Mouse (Mus musculus) forebrain, embryonic 14.5 days (tissue): ENCODE measurements around the gene Pou2f3. TPM values are rescaled to one million over a fixed set of nuclear protein-coding genes. Genes with fewer than 3 reads are reported as not detected.

ENCODE experiments used
- ATAC-seq: fragments of 200-750 bp; cut with Nextera tagmentation; 2 replicates; pipeline ENCODE4 v1.8.0; 2017; ENCODE audit warnings: mild to moderate bottlenecking, moderate library complexity
- DNase-seq: peaks from one replicate; pipeline ENCODE4 v3.0.0-alpha.2; 2015; ENCODE audit warnings: low spot score
- H3K27ac ChIP-seq: fragments of 300-500 bp; sonication (generic); 2 replicates; pipeline ENCODE4 v1.5.1; 2014; ENCODE audit warnings: low read depth, mild to moderate bottlenecking, control low read depth, low read length, moderate library complexity
- H3K27me3 ChIP-seq: fragments of 300-500 bp; sonication (generic); replicated peaks from 2 replicates; pipeline ENCODE4 v1.6.1; 2014; ENCODE audit warnings: low read length, control low read depth, mixed read lengths; ENCODE audit not compliant: control insufficient read depth, insufficient read depth
- H3K36me3 ChIP-seq: fragments of 300-500 bp; sonication (generic); 2 replicates; pipeline ENCODE4 v1.6.1; 2014; ENCODE audit warnings: low read length, control low read depth; ENCODE audit not compliant: control insufficient read depth, insufficient read depth
- H3K4me1 ChIP-seq: fragments of 300-500 bp; sonication (generic); 2 replicates; pipeline ENCODE4 v1.6.1; 2014; ENCODE audit warnings: antibody characterized with exemption, low read length, control low read depth; ENCODE audit not compliant: control insufficient read depth, insufficient read depth
- H3K4me2 ChIP-seq: fragments of 300-500 bp; sonication (generic); 2 replicates; pipeline ENCODE4 v1.6.1; 2014; ENCODE audit warnings: mild to moderate bottlenecking, control low read depth, low read length
- H3K4me3 ChIP-seq: fragments of 300-500 bp; sonication (generic); 2 replicates; pipeline ENCODE4 v1.5.1; 2014; ENCODE audit warnings: low read depth, low read length, control low read depth
- H3K9ac ChIP-seq: fragments of 300-500 bp; sonication (generic); 2 replicates; pipeline ENCODE4 v1.6.1; 2014; ENCODE audit warnings: mild to moderate bottlenecking, low read length, control low read depth, moderate library complexity
- H3K9me3 ChIP-seq: fragments of 300-500 bp; sonication (generic); replicated peaks from 2 replicates; pipeline ENCODE4 v1.6.1; 2016; ENCODE audit warnings: low read length, control low read depth, mixed read lengths; ENCODE audit not compliant: control insufficient read depth
- WGBS: fragments of 180-500 bp; shearing (Covaris S2); extraction: QIAGEN DNeasy Blood & Tissue Kit; methylation state at CpG from one replicate; pipeline ENCODE4 v1.1.7; 2014; 5-methylcytosine and 5-hydroxymethylcytosine counted together
- polyA plus RNA-seq: library from polyadenylated mRNA; unstranded; fragments of >200 nt; fragmentation: Nextera tagmentation; extraction: Ambion mirVana; gene quantifications from 2 replicates; pipeline ENCODE4 v1.2.1, GENCODE M21; 2014

The Pou2f3 gene
- polyA plus RNA-seq, 1 experiment from 2014 or later, result not detected

DNA sequence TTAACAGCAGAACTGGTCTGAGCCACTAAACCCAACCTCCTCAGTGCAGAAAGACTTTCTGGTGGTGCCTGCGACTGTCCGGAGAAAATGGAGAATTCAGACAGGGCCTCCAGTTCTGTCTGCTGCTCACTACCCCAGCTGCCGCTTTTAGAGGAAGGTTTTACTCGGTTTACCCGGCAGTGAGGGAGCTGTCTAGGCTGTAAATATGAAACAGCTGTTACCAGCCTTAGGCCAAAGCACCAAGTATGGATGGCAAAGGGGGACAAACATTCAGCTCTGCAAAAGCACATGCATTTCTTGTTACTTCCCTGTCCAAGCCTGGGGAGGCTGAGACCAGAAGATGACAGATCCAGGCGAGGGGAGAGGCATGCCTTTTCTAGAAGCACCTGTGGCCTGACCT, 43.8 kb downstream of the Pou2f3 start:
- no peaks in the 10 kb centered on the region for H3K4me1 ChIP-seq
- no peaks in the 10 kb centered on the region for H3K27me3 ChIP-seq
- DNase-seq, result no peak
- 80% methylated on average over 6 of the region's 6 CpGs for WGBS
- H3K4me3 ChIP-seq, result no peak overlapping the region
- no peak overlapping the region for H3K27ac ChIP-seq
- H3K36me3 ChIP-seq, result no peaks in the 10 kb centered on the region
- ATAC-seq, result no peak
- no peak overlapping the region for H3K9ac ChIP-seq
- no peak overlapping the region for H3K4me2 ChIP-seq
- H3K9me3 ChIP-seq, result no peaks in the 10 kb centered on the region

- DNase-seq (no peak), ATAC-seq (no peak)
- Histone ChIP-seq H3K9me3 (no peaks in the 10 kb centered on the region), H3K4me2 (no peak overlapping the region), H3K36me3 (no peaks in the 10 kb centered on the region), H3K27ac (no peak overlapping the region), H3K4me1 (no peaks in the 10 kb centered on the region; the same call in 1 of the 2 replicates), H3K4me3 (no peak overlapping the region), H3K9ac (no peak overlapping the region), H3K27me3 (no peaks in the 10 kb centered on the region)
- 82% methylated on average over 6 of the region's 6 CpGs for WGBS
These were observed 54.2 kb downstream of the Pou2f3 start for GRCm38 (mm10) chr9:43155960-43156359.

DNA sequence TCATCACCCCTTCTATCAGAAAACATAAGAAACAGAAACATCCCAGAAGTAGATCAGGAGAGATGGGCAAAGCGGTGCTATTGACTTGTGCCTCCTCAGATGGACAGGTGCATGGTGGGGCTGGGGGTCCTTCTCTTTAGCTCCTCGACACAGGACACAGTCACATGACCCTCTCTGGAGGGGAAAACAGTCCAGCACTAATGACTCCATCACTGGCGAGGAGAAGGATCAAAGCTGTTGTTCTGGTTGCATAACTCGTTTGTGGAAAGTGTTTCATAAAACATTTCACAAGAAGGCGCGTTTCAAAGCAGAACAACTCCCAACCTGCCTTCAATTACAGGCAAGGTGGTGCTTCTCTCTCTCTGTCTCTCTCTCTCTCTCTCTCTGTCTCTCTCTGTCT, 58.4 kb downstream of the Pou2f3 start:
- Histone ChIP-seq H3K4me3 (no peak overlapping the region), H3K27me3 (no peaks in the 10 kb centered on the region), H3K27ac (no peak overlapping the region), H3K4me2 (no peak overlapping the region), H3K9ac (no peak overlapping the region), H3K4me1 (peaks cover 3% of the 10 kb centered on the region; the same call in 1 of the 2 replicates), H3K36me3 (no peaks in the 10 kb centered on the region), H3K9me3 (no peaks in the 10 kb centered on the region)
- 71% methylated on average over 6 of the region's 6 CpGs for WGBS
- ATAC-seq (no peak), DNase-seq (no peak)

- Histone ChIP-seq H3K9ac (no peak overlapping the region), H3K4me2 (no peak overlapping the region), H3K36me3 (no peaks in the 10 kb centered on the region), H3K27ac (no peak overlapping the region), H3K4me1 (peaks cover 3% of the 10 kb centered on the region; the same call in 1 of the 2 replicates), H3K9me3 (no peaks in the 10 kb centered on the region), H3K4me3 (no peak overlapping the region), H3K27me3 (no peaks in the 10 kb centered on the region)
- DNase-seq, result peak; percentile 14
- 76% methylated on average over 9 of the region's 9 CpGs for WGBS
- no peak for ATAC-seq
These were observed 59.2 kb downstream of the Pou2f3 start for GRCm38 (mm10) chr9:43150957-43151356.

DNA sequence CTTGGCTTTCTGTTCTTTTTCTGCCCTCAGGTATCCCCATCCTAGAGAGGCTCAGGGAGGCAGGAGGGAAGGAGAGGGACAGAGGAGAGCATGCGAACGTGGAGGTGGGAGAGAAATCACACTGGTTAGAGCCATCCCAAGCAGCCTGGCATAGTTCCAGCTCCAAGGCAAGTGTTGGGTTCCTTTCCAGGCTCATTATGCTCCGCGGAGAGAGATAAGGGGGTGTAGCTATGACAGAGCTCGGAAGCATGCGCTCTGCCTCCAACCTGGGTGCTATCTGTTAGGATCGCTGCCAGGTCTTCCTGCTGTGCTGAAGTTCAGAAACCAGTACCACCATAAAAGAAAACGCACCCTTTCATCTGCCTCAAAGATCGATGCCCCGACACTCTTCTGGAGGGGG, 60.1 kb downstream of the Pou2f3 start:
- Histone ChIP-seq H3K9ac (no peak overlapping the region), H3K4me2 (no peak overlapping the region), H3K27me3 (no peaks in the 10 kb centered on the region), H3K27ac (no peak overlapping the region), H3K4me1 (peaks cover 3% of the 10 kb centered on the region; the same call in 1 of the 2 replicates), H3K9me3 (no peaks in the 10 kb centered on the region), H3K4me3 (no peak overlapping the region), H3K36me3 (no peaks in the 10 kb centered on the region)
- peak; percentile 69 for DNase-seq
- ATAC-seq, result no peak
- WGBS, result 54% methylated on average over 10 of the region's 10 CpGs

DNA sequence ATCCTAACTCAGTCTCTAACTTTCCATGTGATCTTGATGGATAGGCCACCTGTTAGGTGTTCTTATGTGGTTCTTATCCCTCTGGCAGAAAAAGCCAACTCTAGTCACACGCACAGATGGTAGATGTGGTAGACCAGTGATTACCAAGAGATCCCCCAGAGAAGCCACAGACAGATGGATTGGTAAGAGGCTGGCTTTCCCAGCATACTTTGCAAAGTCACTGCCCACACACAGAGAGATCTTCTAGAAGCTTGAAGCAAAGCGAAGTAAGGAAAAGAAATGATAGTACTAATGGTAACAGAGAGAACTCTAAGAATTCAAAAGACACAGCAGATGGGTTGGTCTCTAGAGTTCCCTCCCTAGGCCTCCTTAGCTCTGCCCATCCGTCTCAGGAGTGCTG, 60.7 kb downstream of the Pou2f3 start:
- no peaks in the 10 kb centered on the region for H3K27me3 ChIP-seq
- no peak overlapping the region for H3K9ac ChIP-seq
- WGBS, result 81% methylated on average over 3 of the region's 3 CpGs
- H3K4me2 ChIP-seq, result no peak overlapping the region
- no peaks in the 10 kb centered on the region for H3K36me3 ChIP-seq
- no peak overlapping the region for H3K27ac ChIP-seq
- peaks cover 3% of the 10 kb centered on the region; the same call in 1 of the 2 replicates for H3K4me1 ChIP-seq
- H3K9me3 ChIP-seq, result no peaks in the 10 kb centered on the region
- H3K4me3 ChIP-seq, result no peak overlapping the region
- DNase-seq (no peak), ATAC-seq (no peak)

GRCm38 (mm10) chr9:43145196-43145595, 65.0 kb downstream of the Pou2f3 start:
- Histone ChIP-seq H3K9ac (no peak overlapping the region), H3K27me3 (no peaks in the 10 kb centered on the region), H3K27ac (no peak overlapping the region), H3K4me3 (no peak overlapping the region), H3K9me3 (no peaks in the 10 kb centered on the region), H3K4me2 (no peak overlapping the region), H3K4me1 (no peaks in the 10 kb centered on the region), H3K36me3 (no peaks in the 10 kb centered on the region)
- ATAC-seq, result no peak
- DNase-seq, result no peak
- 89% methylated on average over 4 of the region's 4 CpGs for WGBS

GRCm38 (mm10) chr9:43144206-43144810, 65.9 kb downstream of the Pou2f3 start:
- H3K4me2 ChIP-seq, result no peak overlapping the region
- DNase-seq (no peak), ATAC-seq (no peak)
- H3K36me3 ChIP-seq, result no peaks in the 10 kb centered on the region
- H3K9ac ChIP-seq, result no peak overlapping the region
- H3K27ac ChIP-seq, result no peak overlapping the region
- no peaks in the 10 kb centered on the region for H3K4me1 ChIP-seq
- 68% methylated on average over 12 of the region's 12 CpGs for WGBS
- H3K4me3 ChIP-seq, result no peak overlapping the region
- H3K27me3 ChIP-seq, result no peaks in the 10 kb centered on the region
- H3K9me3 ChIP-seq, result no peaks in the 10 kb centered on the region

- Histone ChIP-seq H3K27me3 (no peaks in the 10 kb centered on the region), H3K4me1 (no peaks in the 10 kb centered on the region), H3K9me3 (no peaks in the 10 kb centered on the region), H3K27ac (no peak overlapping the region), H3K36me3 (no peaks in the 10 kb centered on the region), H3K9ac (no peak overlapping the region), H3K4me2 (no peak overlapping the region), H3K4me3 (no peak overlapping the region)
- 6% methylated on average over 4 of the region's 4 CpGs for WGBS
- 0 out of 2 replicates have a peak, but pooled peaks have one; percentile 15 for ATAC-seq
- DNase-seq, result peak; percentile 83
These were observed 68.3 kb downstream of the Pou2f3 start for GRCm38 (mm10) chr9:43141839-43142238.
